Mouse (Mus musculus): ENCODE measurements around the gene Olfr1201. TPM values are rescaled to one million over a fixed set of nuclear protein-coding genes. Genes with fewer than 3 reads are reported as not detected.

The Olfr1201 gene
- polyA plus RNA-seq (2014; fragmentation: Nextera tagmentation; extraction: Ambion mirVana) = not detected in 2 replicates

- H3K9ac ChIP-seq = no peak within 1 kb of the TSS
- H3K27ac ChIP-seq (ENCODE audit: low read depth) = no peak within 1 kb of the TSS
- H3K4me3 ChIP-seq (ENCODE audit: low read depth, low read length) = no peak within 1 kb of the TSS
- DNase-seq (no peak), ATAC-seq (ENCODE audit: insufficient read depth) (no peak)
- no peak for TF ChIP-seq CTCF (IDR thresholded peaks at IDR 0.05; ENCODE audit: low read depth)
- H3K27me3 ChIP-seq (ENCODE audit: insufficient read depth, low read length) = no peaks in the 10 kb centered on the region
- no peak within 1 kb of the TSS for H3K4me2 ChIP-seq
- H3K9me3 ChIP-seq (ENCODE audit: low read depth, low read length) = no peaks in the 10 kb centered on the region
- H3K4me1 ChIP-seq (ENCODE audit: insufficient read depth) = no peaks in the 10 kb centered on the region
- H3K36me3 ChIP-seq (ENCODE audit: insufficient read depth) = no peaks in the 10 kb centered on the region
- WGBS = 71% methylated on average over 6 of the region's 6 CpGs
These were observed at the start of gene Olfr1201 for GRCm38 (mm10) chr2:88792736-88793135. TSS of gene Olfr1201 (plus strand) at chr2:88793036.

DNA sequence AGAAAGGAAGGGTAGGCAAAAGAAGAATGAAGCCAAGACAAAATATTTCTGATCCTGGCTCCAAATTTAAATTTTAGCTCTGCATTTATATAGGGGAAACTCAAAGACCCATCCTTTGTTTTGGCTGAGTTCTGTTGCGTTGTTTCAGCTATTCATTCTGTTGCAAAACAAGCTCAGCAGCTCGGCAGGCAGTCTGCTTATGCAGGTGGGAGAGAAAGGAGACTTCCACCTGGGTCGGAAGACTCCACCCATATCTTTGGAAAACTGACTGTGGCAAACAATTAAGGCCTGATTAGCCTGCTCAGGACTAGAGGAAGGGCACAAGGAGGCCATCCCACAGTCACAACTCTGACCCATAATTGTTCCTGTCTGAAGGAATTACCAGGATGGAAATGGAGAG, 49.5 kb upstream of the Olfr1201 start:
- Histone ChIP-seq H3K4me2 (no peak overlapping the region), H3K36me3 (ENCODE audit: insufficient read depth) (no peaks in the 10 kb centered on the region), H3K4me3 (ENCODE audit: low read depth, low read length) (no peak overlapping the region), H3K27me3 (ENCODE audit: insufficient read depth, low read length) (no peaks in the 10 kb centered on the region), H3K4me1 (ENCODE audit: insufficient read depth) (no peaks in the 10 kb centered on the region), H3K9me3 (ENCODE audit: low read depth, low read length) (no peaks in the 10 kb centered on the region), H3K27ac (ENCODE audit: low read depth) (no peak overlapping the region), H3K9ac (no peak overlapping the region)
- WGBS = 66% methylated on average over 3 of the region's 3 CpGs
- DNase-seq (no peak), ATAC-seq (ENCODE audit: insufficient read depth) (no peak)
- TF ChIP-seq CTCF (IDR thresholded peaks at IDR 0.05; ENCODE audit: low read depth) = no peak

DNA sequence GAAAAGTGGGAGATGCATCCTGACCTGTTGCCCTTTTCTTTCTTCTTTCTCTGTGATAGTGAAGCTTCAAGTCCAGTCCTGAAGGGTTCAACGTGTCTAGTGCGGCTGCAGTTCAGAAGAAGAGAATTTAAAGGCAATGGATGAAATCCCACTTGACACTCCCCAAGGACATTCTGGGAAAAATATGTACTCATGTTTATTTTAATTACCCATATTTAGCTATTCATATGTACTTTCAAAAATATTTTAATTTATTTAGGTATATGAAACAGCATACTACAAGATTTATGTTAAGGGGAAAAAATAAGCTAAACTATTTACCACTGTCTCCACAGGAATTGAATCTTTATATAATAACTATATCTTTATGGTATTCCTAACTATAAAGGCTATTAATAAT, 41.6 kb upstream of the Olfr1201 start, which contains the start of gene Olfr1198:
Olfr1198 (minus strand) TSS at position 101 of the 400 bp plus-strand sequence.
- ATAC-seq (ENCODE audit: insufficient read depth) (no peak), DNase-seq (no peak)
- H3K9ac ChIP-seq = no peak within 1 kb of the TSS
- no peak within 1 kb of the TSS for H3K4me2 ChIP-seq
- TF ChIP-seq CTCF (IDR thresholded peaks at IDR 0.05; ENCODE audit: low read depth) = no peak
- H3K9me3 ChIP-seq (ENCODE audit: low read depth, low read length) = no peaks in the 10 kb centered on the region
- no peaks in the 10 kb centered on the region for H3K27me3 ChIP-seq (ENCODE audit: insufficient read depth, low read length)
- no peak within 1 kb of the TSS for H3K27ac ChIP-seq (ENCODE audit: low read depth)
- no peaks in the 10 kb centered on the region for H3K4me1 ChIP-seq (ENCODE audit: insufficient read depth)
- 86% methylated on average over 2 of the region's 2 CpGs for WGBS
- H3K4me3 ChIP-seq (ENCODE audit: low read depth, low read length) = no peak within 1 kb of the TSS
- no peaks in the 10 kb centered on the region for H3K36me3 ChIP-seq (ENCODE audit: insufficient read depth)

- TF ChIP-seq CTCF (IDR thresholded peaks at IDR 0.05; ENCODE audit: low read depth) = no peak
- no peak within 1 kb of the TSS for H3K9ac ChIP-seq
- no peaks in the 10 kb centered on the region for H3K27me3 ChIP-seq (ENCODE audit: insufficient read depth, low read length)
- H3K9me3 ChIP-seq (ENCODE audit: low read depth, low read length) = no peaks in the 10 kb centered on the region
- no peaks in the 10 kb centered on the region for H3K4me1 ChIP-seq (ENCODE audit: insufficient read depth)
- 87% methylated on average over 2 of the region's 2 CpGs for WGBS
- DNase-seq (no peak), ATAC-seq (ENCODE audit: insufficient read depth) (no peak)
- H3K36me3 ChIP-seq (ENCODE audit: insufficient read depth) = no peaks in the 10 kb centered on the region
- no peak within 1 kb of the TSS for H3K4me3 ChIP-seq (ENCODE audit: low read depth, low read length)
- no peak within 1 kb of the TSS for H3K4me2 ChIP-seq
- no peak within 1 kb of the TSS for H3K27ac ChIP-seq (ENCODE audit: low read depth)
These were observed 32.5 kb upstream of the Olfr1201 start, which contains the start of gene Olfr1199 for GRCm38 (mm10) chr2:88760369-88760768. TSS of gene Olfr1199 (minus strand) at chr2:88760469.

- Histone ChIP-seq H3K27ac (ENCODE audit: low read depth) (no peak within 1 kb of the TSS), H3K36me3 (ENCODE audit: insufficient read depth) (no peaks in the 10 kb centered on the region), H3K27me3 (ENCODE audit: insufficient read depth, low read length) (no peaks in the 10 kb centered on the region), H3K9ac (no peak within 1 kb of the TSS), H3K4me3 (ENCODE audit: low read depth, low read length) (no peak within 1 kb of the TSS), H3K4me2 (no peak within 1 kb of the TSS), H3K9me3 (ENCODE audit: low read depth, low read length) (no peaks in the 10 kb centered on the region), H3K4me1 (ENCODE audit: insufficient read depth) (no peaks in the 10 kb centered on the region)
- 81% methylated on average over 2 of the region's 2 CpGs for WGBS
- DNase-seq (no peak), ATAC-seq (ENCODE audit: insufficient read depth) (no peak)
- TF ChIP-seq CTCF (IDR thresholded peaks at IDR 0.05; ENCODE audit: low read depth) = no peak
These were observed 22.4 kb upstream of the Olfr1201 start, which contains the start of gene Olfr1200 for GRCm38 (mm10) chr2:88770388-88770787. TSS of gene Olfr1200 (minus strand) at chr2:88770488.

GRCm38 (mm10) chr2:88814196-88814595, 21.4 kb downstream of the Olfr1201 start, which contains the start of gene Olfr1202:
TSS of gene Olfr1202 (plus strand) at chr2:88814496.
- H3K36me3 ChIP-seq (ENCODE audit: insufficient read depth) = no peaks in the 10 kb centered on the region
- H3K4me2 ChIP-seq = no peak within 1 kb of the TSS
- no peak within 1 kb of the TSS for H3K4me3 ChIP-seq (ENCODE audit: low read depth, low read length)
- no peak within 1 kb of the TSS for H3K27ac ChIP-seq (ENCODE audit: low read depth)
- H3K9ac ChIP-seq = no peak within 1 kb of the TSS
- DNase-seq (no peak), ATAC-seq (ENCODE audit: insufficient read depth) (no peak)
- WGBS = 73% methylated on average over 1 of the region's 1 CpGs
- H3K4me1 ChIP-seq (ENCODE audit: insufficient read depth) = no peaks in the 10 kb centered on the region
- TF ChIP-seq CTCF (IDR thresholded peaks at IDR 0.05; ENCODE audit: low read depth) = no peak
- no peaks in the 10 kb centered on the region for H3K27me3 ChIP-seq (ENCODE audit: insufficient read depth, low read length)
- no peaks in the 10 kb centered on the region for H3K9me3 ChIP-seq (ENCODE audit: low read depth, low read length)

DNA sequence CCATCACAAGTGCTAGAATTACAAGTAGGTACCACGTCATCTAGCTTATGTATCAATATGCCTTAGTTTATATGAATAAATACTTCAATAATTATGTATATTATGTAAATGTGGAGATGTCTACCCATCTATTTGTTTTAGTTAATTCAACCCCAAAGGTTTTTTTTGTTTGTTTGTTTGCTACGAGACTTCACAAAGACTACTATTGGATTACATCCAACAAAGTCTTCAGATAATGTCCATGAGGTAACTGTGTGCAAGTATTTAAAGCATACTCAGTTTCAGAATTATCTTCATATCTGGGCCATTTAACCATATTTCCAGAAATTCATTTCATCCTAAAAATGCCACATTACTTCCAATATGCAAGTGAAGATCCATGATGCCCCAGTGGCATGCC, 36.6 kb downstream of the Olfr1201 start, which contains the start of gene Olfr1205:
Olfr1205 (plus strand) TSS at position 301 of the 400 bp plus-strand sequence.
- no peaks in the 10 kb centered on the region for H3K9me3 ChIP-seq (ENCODE audit: low read depth, low read length)
- 84% methylated on average over 2 of the region's 2 CpGs for WGBS
- ATAC-seq (ENCODE audit: insufficient read depth) (no peak), DNase-seq (no peak)
- no peak within 1 kb of the TSS for H3K27ac ChIP-seq (ENCODE audit: low read depth)
- no peak within 1 kb of the TSS for H3K9ac ChIP-seq
- no peak for TF ChIP-seq CTCF (IDR thresholded peaks at IDR 0.05; ENCODE audit: low read depth)
- no peaks in the 10 kb centered on the region for H3K4me1 ChIP-seq (ENCODE audit: insufficient read depth)
- no peaks in the 10 kb centered on the region for H3K27me3 ChIP-seq (ENCODE audit: insufficient read depth, low read length)
- H3K4me2 ChIP-seq = no peak within 1 kb of the TSS
- no peaks in the 10 kb centered on the region for H3K36me3 ChIP-seq (ENCODE audit: insufficient read depth)
- no peak within 1 kb of the TSS for H3K4me3 ChIP-seq (ENCODE audit: low read depth, low read length)
